Mouse (Mus musculus) left cerebral cortex, adult 9 months (tissue): ENCODE results near the gene Phf21a.

Source experiments
- DNase-seq, 2 experiments: peaks; one replicate each; pipeline ENCODE4 v3.0.0; 2022; ENCODE audit warnings: low spot score in 2 of 2

Phf21a gene

GRCm38 (mm10) chr2:92176292-92176691 is 83.4 kb downstream of the Phf21a start:
- no peak for DNase-seq

- DNase-seq = no peak
Observed at GRCm38 (mm10) chr2:92182146-92182756, 89.3 kb downstream of the Phf21a start.

DNA sequence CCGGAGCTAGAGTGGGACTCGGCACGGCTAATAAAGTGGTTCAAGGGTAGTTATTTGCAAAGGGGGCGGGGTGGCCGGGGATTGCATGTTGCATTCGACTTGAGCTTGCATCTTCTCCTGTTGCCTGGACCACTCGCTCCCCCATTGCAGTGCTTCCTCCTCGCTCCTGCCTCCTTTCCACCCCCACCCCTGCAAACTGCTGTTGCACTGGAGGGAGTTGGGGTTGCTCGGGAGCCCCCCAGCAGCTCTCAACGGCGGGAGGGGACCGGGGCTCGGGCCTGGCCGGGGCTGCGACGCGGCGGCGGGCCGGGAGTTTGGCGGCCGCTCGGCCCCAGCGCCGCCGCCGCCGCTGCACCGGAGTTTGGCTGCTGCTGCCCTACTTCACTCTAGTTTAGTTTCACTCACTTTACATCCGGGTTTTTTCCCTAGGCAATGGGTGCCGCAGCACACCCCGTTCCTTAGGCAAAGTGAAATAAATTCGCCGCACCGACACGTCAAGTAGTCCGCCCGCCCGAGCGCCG is 90.1 kb downstream of the Phf21a start:
- peak; percentile 75 to 83 for DNase-seq

DNA sequence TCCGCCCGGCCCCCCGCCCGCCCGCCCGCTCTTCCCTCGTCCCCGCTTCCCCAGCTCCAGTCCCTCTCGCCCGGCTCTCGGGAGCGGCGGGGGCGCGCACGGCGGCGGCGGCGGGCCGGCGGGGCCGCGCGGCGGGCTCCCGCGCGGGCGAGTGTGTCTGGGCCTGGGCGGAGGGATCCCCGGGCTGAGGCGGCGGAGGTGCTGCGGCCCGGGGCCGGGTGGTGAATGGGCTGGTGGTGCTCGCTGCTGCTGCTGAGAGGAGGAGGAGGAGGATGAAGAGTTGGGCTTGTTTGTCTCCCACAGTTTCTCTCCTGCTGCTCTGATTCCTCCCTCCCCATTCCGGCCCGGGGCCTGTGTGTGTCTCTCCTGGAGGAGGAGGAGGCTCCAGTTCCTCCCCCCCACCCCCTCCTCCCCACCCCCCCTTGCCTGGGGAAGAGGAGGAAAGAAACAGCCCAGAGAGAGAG is 90.7 kb downstream of the Phf21a start:
- peak; percentile 84 to 91 for DNase-seq

- peak; percentile 44 to 65 for DNase-seq
Observed at GRCm38 (mm10) chr2:92184077-92184921, 91.4 kb downstream of the Phf21a start.

- DNase-seq = peak in 1 of 2 experiments; percentile 40
Observed at GRCm38 (mm10) chr2:92185062-92185765, 92.3 kb downstream of the Phf21a start.

- DNase-seq = no peak
Observed at GRCm38 (mm10) chr2:92185766-92186450, 93.0 kb downstream of the Phf21a start.

GRCm38 (mm10) chr2:92187061-92187460 is 94.1 kb downstream of the Phf21a start:
- no peak for DNase-seq

GRCm38 (mm10) chr2:92188744-92189143 is 95.8 kb downstream of the Phf21a start:
- no peak for DNase-seq

DNA sequence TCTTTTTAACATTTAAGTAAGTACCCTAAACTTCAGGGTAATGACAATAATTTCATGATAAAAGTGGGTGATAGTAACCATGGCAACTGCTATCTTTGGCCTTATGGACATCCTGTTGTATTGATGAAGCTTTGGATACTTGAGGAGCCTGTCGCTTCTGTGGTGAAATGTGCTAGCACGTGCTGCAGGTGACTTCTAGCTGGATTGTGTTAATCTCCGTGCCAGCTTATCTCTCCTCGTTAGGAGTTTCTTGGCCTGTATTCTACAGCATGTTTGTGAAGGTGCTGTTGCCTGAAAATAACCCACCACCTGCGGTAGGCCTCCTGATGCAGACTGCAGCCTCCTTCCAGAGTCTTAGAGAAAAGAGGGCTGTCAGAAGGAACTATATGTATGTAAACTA is 98.0 kb downstream of the Phf21a start:
- no peak for DNase-seq

DNA sequence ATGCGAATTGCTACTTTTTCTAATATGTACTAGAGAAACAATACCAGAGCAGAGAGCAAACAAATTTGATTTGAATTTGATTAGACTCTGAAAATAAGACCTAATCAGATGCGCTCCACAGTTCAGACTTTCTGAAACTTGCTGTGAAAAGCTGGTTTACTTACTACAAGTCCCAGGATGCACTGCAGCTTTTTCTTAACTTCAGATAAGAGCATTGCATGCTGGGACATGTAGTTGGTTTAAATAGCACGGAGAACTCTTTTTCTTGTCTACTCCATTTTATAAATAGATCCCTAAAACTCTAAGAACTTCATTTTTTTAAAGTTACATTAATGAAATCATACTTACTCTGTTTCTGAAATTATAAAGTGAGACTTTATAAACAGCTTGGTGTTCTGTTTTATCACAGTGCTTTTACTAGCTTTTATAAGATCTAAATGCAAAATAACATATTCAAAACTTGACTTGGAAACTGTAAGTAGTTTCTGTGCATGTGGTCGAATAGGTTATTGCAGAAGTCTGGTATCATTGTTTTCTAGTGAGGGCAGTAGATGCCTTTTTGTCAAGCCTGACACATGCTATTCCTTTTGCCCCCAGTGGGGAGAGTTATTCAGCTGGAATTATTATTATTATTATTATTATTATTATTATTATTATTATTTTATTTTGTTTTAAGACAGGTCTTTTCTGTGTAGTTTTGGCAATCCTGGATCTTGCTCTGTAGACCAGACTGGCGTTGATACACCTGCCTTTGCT is 99.1 kb downstream of the Phf21a start:
- DNase-seq = peak in 1 of 2 experiments; percentile 29

DNA sequence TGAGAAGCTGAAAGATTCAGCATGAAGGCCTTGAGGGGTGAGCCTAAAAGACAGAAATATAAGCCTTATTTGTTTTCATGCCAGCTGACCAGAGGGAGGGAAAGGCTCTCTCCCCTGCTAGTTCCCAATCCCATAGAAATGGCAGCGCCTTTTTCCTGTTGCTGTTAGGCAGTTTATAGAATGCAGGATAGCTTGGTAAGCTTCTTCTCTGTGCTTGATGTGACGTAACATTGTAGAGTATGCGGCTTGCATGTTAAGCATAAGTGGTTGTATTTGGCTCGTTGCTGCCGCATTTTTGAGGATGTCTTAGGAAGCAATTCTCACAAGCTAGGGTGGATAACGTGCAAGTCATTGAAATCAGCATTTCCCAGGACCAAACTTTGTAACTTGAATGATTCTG is 105.2 kb downstream of the Phf21a start:
- DNase-seq = no peak

DNA sequence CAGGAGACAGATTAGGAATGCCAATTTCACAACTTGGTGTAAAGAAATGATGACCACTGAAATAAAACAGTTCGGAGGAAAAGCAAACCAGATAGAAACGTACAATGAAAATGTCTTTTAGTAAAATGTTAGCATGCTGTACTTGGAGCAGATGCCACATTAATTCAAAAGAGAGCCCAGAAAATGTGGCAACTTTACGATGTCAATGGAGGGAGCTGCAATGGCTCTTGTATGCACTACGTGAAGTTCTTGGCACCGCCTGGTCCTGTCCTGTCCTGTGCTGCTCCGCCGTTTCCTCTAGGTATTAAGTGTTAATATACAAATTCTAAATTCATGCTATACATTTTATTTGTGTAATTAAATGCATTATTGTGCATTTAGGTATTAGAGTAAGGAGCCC is 105.8 kb downstream of the Phf21a start:
- no peak for DNase-seq

- no peak for DNase-seq
Observed at GRCm38 (mm10) chr2:92199562-92200286, 106.8 kb downstream of the Phf21a start.

- no peak for DNase-seq
Observed at GRCm38 (mm10) chr2:92202319-92203040, 109.6 kb downstream of the Phf21a start.

- no peak for DNase-seq
Observed at GRCm38 (mm10) chr2:92205010-92205639, 112.2 kb downstream of the Phf21a start.

DNA sequence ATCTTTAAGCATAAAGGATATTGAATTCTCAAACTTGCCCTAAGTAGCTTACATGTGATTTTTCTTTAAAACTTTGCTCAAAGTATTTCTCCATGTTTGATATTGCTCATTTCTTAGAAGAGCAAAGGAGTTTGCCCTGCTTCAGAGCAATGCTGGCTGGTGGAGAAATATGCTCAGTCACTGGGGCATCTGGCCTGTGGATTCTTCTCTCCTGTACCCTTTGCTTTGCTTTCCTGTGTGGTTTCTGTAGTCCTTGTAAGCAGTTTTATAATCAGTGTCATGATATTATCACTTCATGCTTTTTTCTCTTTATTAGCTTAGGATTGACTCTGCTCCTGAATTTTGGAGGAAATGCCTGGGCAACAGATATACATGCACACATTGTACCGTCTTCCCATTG is 117.5 kb downstream of the Phf21a start:
- DNase-seq = no peak

GRCm38 (mm10) chr2:92221431-92221830 is 128.5 kb downstream of the Phf21a start:
- no peak for DNase-seq

GRCm38 (mm10) chr2:92225592-92225991 is 132.7 kb downstream of the Phf21a start:
- no peak for DNase-seq
